Mouse (Mus musculus) T-helper 2 cell (primary cell): Measurements from ENCODE around the gene Samd4b.

ENCODE experiments used
- in situ Hi-C: fragments of 300-600 bp; cut with MboI, MseI; formaldehyde crosslinking; loops from one replicate; pipeline ENCODE4 v1.15.1; 2025; ENCODE audit warnings: high pct_unique_total_duplicates

Gene Samd4b

GRCm38 (mm10) chr7:28591862-28592261, 6.1 kb downstream of the Samd4b start:
- in situ Hi-C loops, result no loop called here

GRCm38 (mm10) chr7:28587644-28588043, 10.3 kb downstream of the Samd4b start:
- in situ Hi-C loops, result no loop called here

GRCm38 (mm10) chr7:28586663-28587411, 11.1 kb downstream of the Samd4b start:
- in situ Hi-C loops, result no loop called here

- in situ Hi-C loops, result no loop called here
These were observed 12.9 kb downstream of the Samd4b start for GRCm38 (mm10) chr7:28585001-28585400.

DNA sequence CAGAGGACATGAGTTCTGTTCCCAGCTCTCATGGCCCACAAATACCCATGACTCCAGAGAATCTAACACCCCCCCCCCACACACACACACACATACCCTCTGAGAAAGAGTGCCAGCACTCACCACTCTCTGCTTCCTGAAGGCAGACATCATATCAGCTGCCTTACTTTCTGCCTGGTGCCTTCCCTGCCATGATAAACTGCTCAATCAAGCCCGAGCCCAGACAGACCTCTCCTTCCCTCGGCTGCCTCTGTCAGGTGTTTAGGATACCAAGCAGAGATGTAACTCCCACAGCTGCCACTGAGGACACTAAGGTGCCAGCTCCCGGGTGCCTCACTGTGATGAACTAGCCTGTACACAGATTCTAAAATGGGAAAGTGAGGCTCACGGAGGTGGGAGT, 13.5 kb downstream of the Samd4b start:
- in situ Hi-C loops, result no loop called here

DNA sequence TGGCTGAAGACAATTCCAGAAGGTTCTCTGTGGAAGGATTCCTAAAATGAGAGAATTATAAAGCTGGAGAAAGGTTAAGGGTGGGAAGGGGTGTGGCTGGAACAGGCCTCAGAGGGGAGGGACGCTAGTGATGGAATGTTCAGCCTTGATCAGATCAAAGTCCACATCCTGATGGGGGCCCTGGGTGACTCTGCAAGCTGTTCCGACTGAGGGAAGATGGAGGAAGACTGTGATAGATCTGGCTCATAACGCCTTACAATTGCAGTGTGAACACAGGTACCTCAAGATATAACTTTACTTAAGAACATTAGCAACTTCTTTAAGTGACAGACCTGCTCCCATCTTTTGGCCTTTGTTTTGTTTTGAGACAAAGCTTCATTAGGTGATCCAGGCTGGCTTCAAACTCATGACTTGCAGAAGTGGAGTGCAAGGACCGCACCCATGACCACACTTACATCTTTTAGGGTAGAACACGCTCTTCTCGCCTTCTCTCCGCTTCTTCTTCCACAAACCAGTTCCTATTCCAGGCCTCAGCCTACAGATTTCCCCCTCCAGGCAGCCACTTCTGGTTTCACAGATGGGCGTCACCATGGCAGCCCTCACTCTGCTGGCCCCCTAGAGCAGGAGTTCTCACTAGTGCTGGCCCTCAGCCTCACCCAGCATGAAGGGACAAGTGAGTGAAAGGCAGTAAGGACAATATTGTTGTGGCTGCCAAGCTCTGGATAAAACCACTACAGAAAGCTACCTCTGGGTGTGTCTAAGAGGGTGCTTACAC, 14.2 kb downstream of the Samd4b start:
- in situ Hi-C loops, result no loop called here

DNA sequence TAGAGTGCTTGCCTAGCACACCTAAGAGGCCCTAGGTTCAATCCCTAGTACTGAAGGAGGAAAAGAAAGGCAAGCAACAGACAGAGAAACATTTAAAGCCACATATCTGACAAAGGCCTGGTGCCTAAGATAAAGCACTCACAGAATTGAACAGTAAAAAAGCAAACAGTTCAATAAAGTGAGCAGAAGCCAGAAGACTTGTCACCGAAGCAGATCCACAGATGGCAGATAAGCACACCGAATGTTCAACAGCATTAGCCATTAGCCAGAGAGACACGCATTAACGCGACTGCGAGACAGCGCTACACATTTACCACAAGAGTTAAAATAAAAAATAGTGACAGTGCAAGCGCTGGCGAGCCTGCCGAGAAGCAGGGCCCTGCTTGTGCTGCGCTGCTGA, 15.1 kb downstream of the Samd4b start:
- in situ Hi-C loops, result no loop called here

DNA sequence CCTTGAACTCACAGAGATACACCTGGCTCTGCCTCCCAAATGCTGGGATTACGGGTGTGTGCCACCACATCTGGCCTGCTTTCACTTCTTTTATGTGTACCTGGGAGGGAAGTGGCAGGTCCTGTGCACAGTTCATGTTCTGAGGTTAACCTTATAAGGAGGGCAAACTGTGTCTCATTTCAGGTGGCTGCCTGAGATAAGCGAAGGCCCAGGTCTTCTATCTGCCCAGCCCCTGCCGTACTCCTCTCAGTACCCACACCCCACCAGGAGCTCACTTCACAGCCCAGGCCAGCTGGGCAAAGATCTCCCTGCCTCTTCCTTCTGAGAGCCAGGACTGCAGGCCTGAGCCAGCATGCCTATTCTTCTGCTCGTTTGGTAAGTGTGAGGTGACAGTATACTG, 16.2 kb downstream of the Samd4b start:
- in situ Hi-C loops, result no loop called here

GRCm38 (mm10) chr7:28579826-28580225, 18.1 kb downstream of the Samd4b start:
- in situ Hi-C loops, result no loop called here

GRCm38 (mm10) chr7:28578543-28579053, 19.3 kb downstream of the Samd4b start:
- in situ Hi-C loops, result no loop called here

GRCm38 (mm10) chr7:28577826-28578542, 20.0 kb downstream of the Samd4b start:
- in situ Hi-C loops, result no loop called here

- in situ Hi-C loops, result no loop called here
These were observed 21.6 kb downstream of the Samd4b start for GRCm38 (mm10) chr7:28576271-28576914.

GRCm38 (mm10) chr7:28575597-28575996, 22.3 kb downstream of the Samd4b start:
- in situ Hi-C loops, result no loop called here

DNA sequence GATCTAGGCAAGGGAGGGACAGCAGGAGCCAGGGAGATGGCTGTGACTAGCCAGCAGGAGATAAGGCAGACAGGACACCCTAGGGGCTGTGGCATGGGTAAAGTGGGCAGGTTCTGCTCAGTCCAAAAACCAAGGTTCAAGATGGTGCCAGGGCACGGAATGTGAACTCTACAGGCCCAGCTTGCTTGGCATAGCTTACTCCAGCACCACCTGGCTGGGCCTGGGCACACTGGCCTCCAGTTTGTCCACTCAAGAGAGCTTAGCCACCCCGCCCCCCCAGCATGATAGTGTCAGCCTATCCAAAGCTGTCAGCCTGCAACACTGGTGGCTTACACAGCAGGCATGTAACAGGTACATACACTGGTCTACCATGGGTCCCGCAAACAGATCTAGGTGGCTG, 24.7 kb downstream of the Samd4b start:
- in situ Hi-C loops, result no loop called here

- in situ Hi-C loops, result no loop called here
These were observed 25.3 kb downstream of the Samd4b start for GRCm38 (mm10) chr7:28572689-28573088.

DNA sequence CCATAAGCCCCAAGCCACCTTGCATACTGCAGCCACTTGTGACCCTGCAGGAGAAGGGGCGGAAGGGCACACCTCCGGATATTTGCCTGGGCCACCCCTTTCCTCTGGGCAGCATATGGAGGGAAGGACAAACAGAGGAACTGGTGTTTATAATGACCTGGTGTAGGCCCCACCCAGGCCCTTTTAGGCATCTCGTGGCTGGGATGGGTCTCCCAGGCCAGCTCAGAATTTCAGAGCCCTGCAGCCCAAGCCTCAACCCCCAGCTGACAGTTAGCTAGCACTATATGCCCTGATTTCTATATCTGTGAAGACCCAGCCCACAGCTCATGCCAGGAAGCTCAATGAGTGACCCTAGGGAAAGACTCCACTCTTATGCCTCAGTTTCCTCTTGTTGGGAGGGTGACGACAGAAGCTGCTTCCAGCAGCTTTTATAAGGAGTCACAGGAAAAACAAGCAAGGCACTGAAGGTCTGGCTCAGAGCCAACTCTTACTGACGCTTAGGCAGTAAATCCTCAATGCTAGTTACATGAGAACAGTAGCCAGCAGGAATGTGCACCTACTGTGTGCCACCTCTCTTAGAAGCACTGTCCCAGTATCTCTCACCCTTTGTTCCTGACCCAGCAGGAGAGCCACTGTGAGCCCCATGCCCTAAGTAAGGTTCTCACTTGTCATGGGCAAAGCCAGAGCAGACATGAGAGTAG, 26.8 kb downstream of the Samd4b start:
- in situ Hi-C loops, result no loop called here

DNA sequence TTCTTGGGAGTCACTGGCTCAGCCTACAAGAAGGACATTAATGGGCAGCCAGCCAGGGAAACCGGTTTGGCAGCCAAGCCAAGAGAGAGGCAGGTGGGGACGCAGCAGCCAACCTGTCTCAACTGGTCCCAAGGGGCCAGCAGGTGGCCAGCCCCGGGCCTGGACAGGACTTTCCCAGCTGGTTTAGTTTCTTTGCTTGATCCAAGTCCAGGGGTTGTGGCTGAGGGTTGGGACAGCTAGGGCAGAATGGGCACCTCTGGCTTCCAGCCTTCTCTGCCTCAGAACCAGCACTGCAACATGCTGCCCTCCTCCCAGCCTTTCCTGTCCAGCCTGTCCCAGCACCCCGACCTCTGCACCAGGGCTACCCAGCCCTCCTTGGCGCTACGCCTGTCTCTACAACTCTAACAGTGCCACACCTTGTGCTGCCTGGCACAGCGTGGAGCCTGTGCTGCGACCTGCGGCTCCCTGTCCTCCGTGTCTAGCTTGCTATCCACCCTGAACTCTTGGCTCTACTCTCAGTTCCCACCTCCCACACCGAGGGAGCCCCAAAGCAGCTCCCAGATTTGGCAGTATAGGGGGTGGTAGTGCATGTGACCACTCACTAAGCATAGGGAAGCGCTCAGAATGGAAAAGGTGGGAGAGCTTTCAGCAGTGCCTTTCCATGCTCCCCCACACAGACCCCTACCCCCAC, 27.5 kb downstream of the Samd4b start:
- in situ Hi-C loops, result no loop called here

DNA sequence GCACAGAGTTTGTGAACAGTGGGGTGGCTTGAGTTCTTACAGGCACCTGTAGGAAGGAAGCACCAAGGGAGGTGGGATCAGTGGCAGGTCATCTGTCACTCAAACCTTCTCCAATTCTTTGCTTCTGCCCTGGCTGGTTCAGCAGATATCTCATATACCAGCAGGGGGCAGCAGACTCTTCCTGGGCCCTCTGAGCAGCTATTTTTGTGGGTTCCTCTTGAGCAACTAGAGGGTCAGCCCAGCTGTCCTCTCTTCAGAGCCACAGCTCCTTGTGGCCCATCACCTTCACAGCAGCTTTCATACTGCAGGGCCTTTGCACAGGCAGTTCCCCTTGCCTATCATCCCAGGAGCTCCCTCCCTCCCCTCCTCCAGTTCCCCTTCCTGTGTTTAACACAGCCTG, 29.7 kb downstream of the Samd4b start:
- in situ Hi-C loops, result no loop called here

DNA sequence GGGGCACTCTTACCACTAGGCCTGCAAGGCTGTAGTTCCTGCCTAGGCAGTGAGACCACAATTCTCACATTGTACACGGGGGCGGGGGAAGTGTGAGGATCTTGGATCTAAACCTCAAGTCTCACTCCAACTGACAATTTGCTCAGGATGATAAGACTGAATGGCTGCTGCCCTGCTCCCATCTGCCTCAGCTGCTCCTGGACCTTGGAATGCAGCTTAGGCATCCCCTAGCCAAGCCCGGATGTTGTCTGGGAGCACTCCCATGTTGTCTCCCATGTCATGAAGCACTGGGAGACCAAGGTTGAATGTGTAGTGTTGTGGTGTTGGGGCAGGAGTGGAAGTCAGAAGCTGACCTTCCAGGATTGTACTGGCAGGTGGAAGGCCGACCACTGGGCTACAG, 30.4 kb downstream of the Samd4b start:
- in situ Hi-C loops, result no loop called here

DNA sequence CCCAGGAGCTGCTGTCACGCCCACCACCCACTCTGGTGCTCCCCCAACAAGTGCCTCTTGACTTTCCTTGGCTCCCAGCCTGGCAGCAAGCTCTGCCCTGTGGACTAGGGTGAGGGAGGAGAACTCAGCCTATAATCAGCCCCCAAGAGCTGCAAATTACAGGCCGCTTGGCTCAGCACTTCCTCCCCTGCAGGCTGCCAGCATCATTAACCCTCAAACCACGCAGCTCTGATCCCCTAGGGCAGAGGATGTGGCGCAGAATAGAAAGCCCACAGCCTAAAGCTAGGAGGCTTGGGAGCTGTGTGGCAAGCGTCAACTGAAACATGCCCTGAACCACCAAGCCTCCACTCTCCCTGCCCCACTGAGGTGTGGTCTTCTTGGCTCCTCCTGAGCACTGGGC, 32.5 kb downstream of the Samd4b start:
- in situ Hi-C loops, result no loop called here

GRCm38 (mm10) chr7:28562951-28563350, 35.0 kb downstream of the Samd4b start:
- in situ Hi-C loops, result no loop called here
